Comparison of ENCODE assay signal across 23 mouse cellular contexts in genomic region chr8:19540376-19540775, GRCm38 (mm10). TPM values are rescaled to one million over a fixed set of nuclear protein-coding genes. Genes with fewer than 3 reads are reported as not detected.
DNase-seq lines count a peak whose midpoint lies in the region; ATAC-seq and TF ChIP-seq lines count a peak whose summit lies in the region.
"Had no signal": no experiment of that assay in that cellular context is flagged by ENCODE, and none has a peak within 500 bp of the region (broad histone marks: within the 10 kb centered on the region; RNA-seq: fewer than 3 reads in every experiment).

No protein-coding gene starts in this region.

- TF ChIP-seq CTCF in cerebellum, adult 2 months (IDR thresholded peaks at IDR 0.05; ENCODE audit: borderline replicate concordance, insufficient read depth, low read depth, low read length) = no peak

- peak; percentile 65 for DNase-seq in cerebellum, adult 11 months
- peak; percentile 65 to 70 for DNase-seq in cerebellum, adult 2 months
- DNase-seq in cerebellum, postnatal 10 days = peak; percentile 36 to 72
- no peak for DNase-seq in forebrain, embryonic 11.5 days (ENCODE audit: low spot score)
- no peak for DNase-seq in spleen, postnatal 4 days (ENCODE audit: low spot score in 2 of 2)
- no peak for DNase-seq in forebrain, embryonic 14.5 days (ENCODE audit: low spot score)
- DNase-seq: adrenal gland, postnatal 10 days; B cell, adult 2 months; gastrocnemius, postnatal 36 days; heart, adult 18-20 months; kidney, adult 2 months had no signal

- no peak overlapping the region for H3K4me3 ChIP-seq in cerebellum, adult 2 months (replicated peaks; ENCODE audit: insufficient read depth, low read depth, low read length)
- no peak overlapping the region for H3K4me3 ChIP-seq in forebrain, embryonic 11.5 days (ENCODE audit: low read depth, low read length)
- H3K4me3 ChIP-seq in forebrain, embryonic 14.5 days (ENCODE audit: low read depth, low read length) = no peak overlapping the region
- H3K4me3 ChIP-seq: embryonic facial prominence, embryonic 10.5 days; forebrain, embryonic 15.5 days; heart, embryonic 12.5 days; hindbrain, embryonic 15.5 days; kidney, embryonic 15.5 days had no signal

- no peak overlapping the region for H3K27ac ChIP-seq in cerebellum, adult 2 months (ENCODE audit: insufficient read depth, low read length)
- H3K27ac ChIP-seq in forebrain, embryonic 11.5 days (ENCODE audit: low read depth, low read length) = no peak overlapping the region
- no peak overlapping the region for H3K27ac ChIP-seq in forebrain, embryonic 14.5 days (ENCODE audit: low read depth, low read length)
- H3K27ac ChIP-seq: embryonic facial prominence, embryonic 10.5 days; forebrain, embryonic 15.5 days; hindbrain, embryonic 15.5 days; kidney, embryonic 15.5 days had no signal

- TF ChIP-seq POLR2A in cerebellum, adult 2 months (IDR thresholded peaks at IDR 0.05; ENCODE audit: borderline replicate concordance, insufficient read depth, low read length) = no peak

- peaks cover 3% of the 10 kb centered on the region; the same call in 1 of the 2 replicates for H3K9me3 ChIP-seq in forebrain, embryonic 11.5 days (ENCODE audit: control insufficient read depth, low read length)
- H3K9me3 ChIP-seq in forebrain, embryonic 14.5 days (replicated peaks; ENCODE audit: control insufficient read depth, low read length) = no peaks in the 10 kb centered on the region; the same call in 1 of the 2 replicates
- H3K9me3 ChIP-seq: forebrain, embryonic 15.5 days; kidney, embryonic 15.5 days had no signal

- no peaks in the 10 kb centered on the region for H3K4me1 ChIP-seq in cerebellum, adult 2 months (ENCODE audit: control insufficient read depth, insufficient read depth, low read length)
- H3K4me1 ChIP-seq in forebrain, embryonic 11.5 days (replicated peaks; ENCODE audit: control insufficient read depth, insufficient read depth, low read length) = no peaks in the 10 kb centered on the region
- H3K4me1 ChIP-seq in forebrain, embryonic 14.5 days (ENCODE audit: control insufficient read depth, insufficient read depth, low read length) = no peaks in the 10 kb centered on the region
- H3K4me1 ChIP-seq: embryonic facial prominence, embryonic 10.5 days; forebrain, embryonic 15.5 days; heart, embryonic 12.5 days; hindbrain, embryonic 15.5 days had no signal

- H3K9ac ChIP-seq in forebrain, embryonic 11.5 days (ENCODE audit: low read length) = no peak overlapping the region
- no peak overlapping the region for H3K9ac ChIP-seq in forebrain, embryonic 14.5 days (ENCODE audit: low read length)
- H3K9ac ChIP-seq: forebrain, embryonic 15.5 days; heart, embryonic 12.5 days; hindbrain, embryonic 15.5 days; kidney, embryonic 15.5 days had no signal

- ATAC-seq in cerebellum, adult (ENCODE audit: insufficient number of reproducible peaks, low FRiP score, low TSS enrichment) = no peak
- ATAC-seq in forebrain, embryonic 11.5 days (replicated peaks; ENCODE audit: low FRiP score) = no peak
- no peak for ATAC-seq in forebrain, embryonic 14.5 days
- ATAC-seq: CD4-positive, CD25-positive, alpha-beta regulatory T cell, adult 4 months; forebrain, embryonic 15.5 days; intestine, embryonic 16.5 days had no signal

- no peaks in the 10 kb centered on the region for H3K27me3 ChIP-seq in cerebellum, adult 2 months (ENCODE audit: control insufficient read depth, insufficient read depth, low read length)
- H3K27me3 ChIP-seq in forebrain, embryonic 11.5 days (ENCODE audit: control insufficient read depth, insufficient read depth, low read length) = peaks cover 5% of the 10 kb centered on the region
- no peaks in the 10 kb centered on the region for H3K27me3 ChIP-seq in forebrain, embryonic 14.5 days (replicated peaks; ENCODE audit: control insufficient read depth, insufficient read depth, low read length)
- H3K27me3 ChIP-seq: forebrain, embryonic 15.5 days; hindbrain, embryonic 15.5 days had no signal

- H3K4me2 ChIP-seq in forebrain, embryonic 11.5 days (ENCODE audit: low read depth, low read length, severe bottlenecking) = no peak overlapping the region
- H3K4me2 ChIP-seq in forebrain, embryonic 14.5 days (ENCODE audit: low read length) = no peak overlapping the region
- H3K4me2 ChIP-seq: forebrain, embryonic 15.5 days; heart, embryonic 12.5 days; hindbrain, embryonic 15.5 days; kidney, embryonic 15.5 days had no signal

- 55% methylated on average over 1 of the region's 1 CpGs for WGBS in cerebellum, adult 2 months
- WGBS in forebrain, embryonic 11.5 days = 78% methylated on average over 1 of the region's 1 CpGs
- 77% methylated on average over 1 of the region's 1 CpGs for WGBS in forebrain, embryonic 14.5 days

- no peaks in the 10 kb centered on the region for H3K36me3 ChIP-seq in forebrain, embryonic 11.5 days (ENCODE audit: control insufficient read depth, insufficient read depth, low read length)
- H3K36me3 ChIP-seq in forebrain, embryonic 14.5 days (ENCODE audit: control insufficient read depth, insufficient read depth, low read length) = no peaks in the 10 kb centered on the region
- H3K36me3 ChIP-seq: embryonic facial prominence, embryonic 10.5 days; forebrain, embryonic 15.5 days; G1E; heart, embryonic 12.5 days; hindbrain, embryonic 15.5 days; kidney, embryonic 15.5 days had no signal

RNA-seq across cellular contexts. Expression of gene Defb7, which starts 45.5 kb away (rescaled TPM):
- polyA plus RNA-seq in cerebellum, adult 2 months (2012; rRNA removed) = not detected in 2 replicates
- not detected in 2 replicates for polyA plus RNA-seq in forebrain, embryonic 11.5 days (2014; fragmentation: Nextera tagmentation; extraction: Ambion mirVana)
- not detected in 2 replicates for polyA plus RNA-seq in forebrain, embryonic 14.5 days (2014; fragmentation: Nextera tagmentation; extraction: Ambion mirVana)
- polyA plus RNA-seq: CD4-positive, CD25-positive, alpha-beta regulatory T cell, adult 4 months; embryonic facial prominence, embryonic 10.5 days; embryonic facial prominence, embryonic 14.5 days; forebrain, embryonic 15.5 days; G1E; heart, embryonic 12.5 days; heart, embryonic 16.5 days; hindbrain, embryonic 11.5 days; hindbrain, embryonic 15.5 days; intestine, embryonic 16.5 days; kidney, adult 2 months; kidney, embryonic 15.5 days had no signal

Comparison
In these comparisons a context has a peak if more than half of its experiments do, and no peak if none do; other contexts are left out.
1. DNase-seq: peak in cerebellum, adult 11 months (single experiment), cerebellum, adult 2 months (2 of 2) and cerebellum, postnatal 10 days (2 of 2); none in forebrain, embryonic 11.5 days (single experiment), spleen, postnatal 4 days (0 of 2) and forebrain, embryonic 14.5 days (single experiment).